Mouse (Mus musculus) spleen, adult 2 months (tissue): ENCODE results near the gene Gga1.

Experiments
- CTCF ChIP-seq: fragments of 200-500 bp; IDR thresholded peaks from 2 replicates; pipeline ENCODE4 v1.5.1; 2011; ENCODE audit warnings: mild to moderate bottlenecking, inconsistent platforms; ENCODE audit not compliant: insufficient read depth, insufficient read length, insufficient replicate concordance; ENCODE audit errors: extremely low read depth
- POLR2A ChIP-seq: fragments of 200-500 bp; IDR thresholded peaks from 2 replicates; pipeline ENCODE4 v1.6.1; 2011; ENCODE audit warnings: low read depth, low read length, inconsistent platforms

- TF ChIP-seq POLR2A (no peak), CTCF (no peak)
These were observed 59.4 kb downstream of the Gga1 start for GRCm38 (mm10) chr15:78936403-78936802.
